Mouse (Mus musculus) thymus, adult 2 months (tissue): ENCODE measurements around the gene Arhgef11.

Experiments
- CTCF ChIP-seq: fragments of 200-500 bp; IDR thresholded peaks from 2 replicates; pipeline ENCODE4 v1.5.1; 2012; ENCODE audit warnings: mild to moderate bottlenecking, control low read depth, low read length, moderate library complexity, borderline replicate concordance; ENCODE audit not compliant: control insufficient read depth, poor library complexity, insufficient read depth; ENCODE audit errors: extremely low read depth
- POLR2A ChIP-seq: fragments of 200-500 bp; IDR thresholded peaks from 2 replicates; pipeline ENCODE4 v1.6.1; 2012; ENCODE audit warnings: mild to moderate bottlenecking, low read length, control low read depth, moderate library complexity; ENCODE audit not compliant: control insufficient read depth, poor library complexity, insufficient read depth; ENCODE audit errors: extremely low read depth

- TF ChIP-seq POLR2A (no peak), CTCF (no peak)
Observed at GRCm38 (mm10) chr3:87752567-87752966, 135.2 kb downstream of the Arhgef11 start.
